Mouse (Mus musculus) heart, postnatal 0 days (tissue): ENCODE results near the gene Etfb. TPM values are rescaled to one million over a fixed set of nuclear protein-coding genes. Genes with fewer than 3 reads are reported as not detected.

Experiments used
- ATAC-seq: fragments of 200-750 bp; cut with Nextera tagmentation; 2 replicates; pipeline ENCODE4 v1.8.0; 2017; ENCODE audit warnings: low read depth, moderate number of reproducible peaks, moderate library complexity; ENCODE audit not compliant: insufficient read depth
- DNase-seq: peaks from one replicate; pipeline ENCODE4 v3.0.0-alpha.2; 2016; ENCODE audit warnings: low spot score
- H3K27ac ChIP-seq: fragments of 300-500 bp; sonication (generic); 2 replicates; pipeline ENCODE4 v1.5.1; 2014; ENCODE audit warnings: low read depth, mild to moderate bottlenecking
- H3K27me3 ChIP-seq: fragments of 300-500 bp; sonication (generic); 2 replicates; pipeline ENCODE4 v1.6.1; 2014; ENCODE audit warnings: low read length, mixed read lengths; ENCODE audit not compliant: control insufficient read depth, insufficient read depth
- H3K36me3 ChIP-seq: fragments of 300-500 bp; sonication (generic); replicated peaks from 2 replicates; pipeline ENCODE4 v1.6.1; 2014; ENCODE audit warnings: low read length, mixed read lengths; ENCODE audit not compliant: control insufficient read depth, insufficient read depth
- H3K4me1 ChIP-seq: fragments of 300-500 bp; sonication (generic); 2 replicates; pipeline ENCODE4 v1.6.1; 2014; ENCODE audit warnings: antibody characterized with exemption; ENCODE audit not compliant: control insufficient read depth, insufficient read depth
- H3K4me2 ChIP-seq: fragments of 300-500 bp; sonication (generic); 2 replicates; pipeline ENCODE4 v1.6.1; 2014; ENCODE audit warnings: low read depth, mild to moderate bottlenecking, low read length, moderate library complexity
- H3K4me3 ChIP-seq: fragments of 300-500 bp; sonication (generic); 2 replicates; pipeline ENCODE4 v1.5.1; 2014; ENCODE audit warnings: low read depth, low read length
- H3K9ac ChIP-seq: fragments of 300-500 bp; sonication (generic); replicated peaks from 2 replicates; pipeline ENCODE4 v1.6.1; 2014; ENCODE audit warnings: low read depth, low read length, mixed read lengths
- H3K9me3 ChIP-seq: fragments of 300-500 bp; sonication (generic); replicated peaks from 2 replicates; pipeline ENCODE4 v1.6.1; 2016; ENCODE audit warnings: low read length; ENCODE audit not compliant: control insufficient read depth
- CTCF ChIP-seq: IDR thresholded peaks from 2 replicates; pipeline ENCODE4 v1.5.1; 2016; ENCODE audit warnings: antibody characterized with exemption, control low read depth, low read depth
- EP300 ChIP-seq: IDR thresholded peaks from 2 replicates; pipeline ENCODE4 v1.6.1; 2016; ENCODE audit warnings: antibody characterized with exemption, low read depth
- WGBS: fragments of 180-500 bp; shearing (Covaris S2); extraction: QIAGEN DNeasy Blood & Tissue Kit; methylation state at CpG from one replicate; pipeline ENCODE4 v1.1.7; 2014; 5-methylcytosine and 5-hydroxymethylcytosine counted together
- microRNA-seq: library from miRNA; unstranded; fragments of <30 nt; microRNA quantifications from one replicate; pipeline ENCODE4, GENCODE M21; 2016
- polyA plus RNA-seq: library from polyadenylated mRNA; unstranded; fragments of >200 nt; fragmentation: Nextera tagmentation; extraction: Ambion mirVana; gene quantifications from 2 replicates; pipeline ENCODE4 v1.2.1, GENCODE M21; 2015
- total RNA-seq: library from RNA; depleted of rRNA; stranded (reverse); fragments of >200 nt; gene quantifications from 2 replicates; pipeline ENCODE4 v1.2.3, GENCODE M21; 2014; ENCODE audit warnings: low replicate concordance; rRNA removed

The Etfb gene
- total and polyA plus RNA-seq, 2 experiments from 2014 or later = 434 to 1,315 TPM

GRCm38 (mm10) chr7:43488646-43489045 lies 44.8 kb downstream of the Etfb start:
- no peak overlapping the region for H3K4me2 ChIP-seq
- ATAC-seq (no peak), DNase-seq (no peak)
- H3K4me3 ChIP-seq = no peak overlapping the region
- 30% methylated on average over 5 of the region's 5 CpGs for WGBS
- H3K9me3 ChIP-seq = no peaks in the 10 kb centered on the region
- TF ChIP-seq EP300 = no peak
- TF ChIP-seq CTCF = no peak
- no peaks in the 10 kb centered on the region for H3K4me1 ChIP-seq
- peaks cover 37% of the 10 kb centered on the region for H3K27me3 ChIP-seq
- no peak overlapping the region for H3K27ac ChIP-seq
- H3K36me3 ChIP-seq = no peaks in the 10 kb centered on the region
- no peak overlapping the region for H3K9ac ChIP-seq

- no peaks in the 10 kb centered on the region for H3K4me1 ChIP-seq
- H3K9ac ChIP-seq = no peak within 1 kb of the TSS
- no peak for DNase-seq
- no peak within 1 kb of the TSS for H3K27ac ChIP-seq
- TF ChIP-seq CTCF (no peak), EP300 (no peak)
- H3K4me2 ChIP-seq = peak within 1 kb of the TSS; percentile 57
- ATAC-seq = no peak
- H3K4me3 ChIP-seq = peak within 1 kb of the TSS; percentile 28
- under 1% methylated on average over 10 of the region's 41 CpGs for WGBS
- H3K27me3 ChIP-seq = peaks cover 37% of the 10 kb centered on the region
- no peaks in the 10 kb centered on the region for H3K36me3 ChIP-seq
- H3K9me3 ChIP-seq = no peaks in the 10 kb centered on the region
Measured at GRCm38 (mm10) chr7:43489631-43490125, 45.8 kb downstream of the Etfb start, which contains the start of gene Iglon5. Iglon5 (minus strand) TSS chr7:43490075.

- Histone ChIP-seq H3K27ac (no peak overlapping the region), H3K27me3 (peaks cover 41% of the 10 kb centered on the region), H3K36me3 (no peaks in the 10 kb centered on the region), H3K4me3 (peak overlapping the region; percentile 28), H3K4me1 (no peaks in the 10 kb centered on the region), H3K9ac (no peak overlapping the region), H3K4me2 (peak overlapping the region; percentile 57), H3K9me3 (no peaks in the 10 kb centered on the region)
- ATAC-seq (no peak), DNase-seq (no peak)
- WGBS = 6% methylated on average over 6 of the region's 13 CpGs
- no peak for TF ChIP-seq CTCF
- no peak for TF ChIP-seq EP300
Measured at GRCm38 (mm10) chr7:43490182-43490584, 46.3 kb downstream of the Etfb start.

GRCm38 (mm10) chr7:43490861-43491260 lies 47.0 kb downstream of the Etfb start:
- H3K4me1 ChIP-seq = no peaks in the 10 kb centered on the region
- 54% methylated on average over 9 of the region's 9 CpGs for WGBS
- no peaks in the 10 kb centered on the region for H3K9me3 ChIP-seq
- H3K4me3 ChIP-seq = no peak overlapping the region
- no peak overlapping the region for H3K4me2 ChIP-seq
- no peak for TF ChIP-seq CTCF
- no peak for TF ChIP-seq EP300
- ATAC-seq (no peak), DNase-seq (no peak)
- H3K36me3 ChIP-seq = no peaks in the 10 kb centered on the region
- peaks cover 42% of the 10 kb centered on the region for H3K27me3 ChIP-seq
- no peak overlapping the region for H3K9ac ChIP-seq
- no peak overlapping the region for H3K27ac ChIP-seq

- DNase-seq (peak; percentile 15), ATAC-seq (no peak; the same call in 1 of the 2 replicates)
- Histone ChIP-seq H3K4me1 (no peaks in the 10 kb centered on the region), H3K9me3 (0 out of 2 replicates have a peak, but pooled peaks cover 3% of the 10 kb centered on the region), H3K27ac (no peak overlapping the region), H3K4me2 (no peak overlapping the region), H3K27me3 (peaks cover 19% of the 10 kb centered on the region), H3K36me3 (no peaks in the 10 kb centered on the region), H3K4me3 (no peak overlapping the region), H3K9ac (no peak overlapping the region)
- peak; percentile 58 for TF ChIP-seq CTCF
- no peak for TF ChIP-seq EP300
- WGBS = 15% methylated on average over 21 of the region's 21 CpGs
Measured at GRCm38 (mm10) chr7:43495343-43496021, 51.6 kb downstream of the Etfb start.

Small RNA genes lying within 50 kb of the gene (microRNA-seq; reads per million reads assigned to microRNA genes)
- gene Mir7051 = 1.8 reads per million, percentile 2 among the genes with 10 or more reads in this experiment

Other genes starting within 250 kb of the Etfb start
- gene Zfp715, start 130.8 kb upstream of the Etfb start, total RNA-seq = 13.1 and 16.9 TPM in 2 replicates
- 8.2 and 8.3 TPM in 2 replicates for gene Zfp715, start 130.8 kb upstream of the Etfb start, polyA plus RNA-seq
- gene Siglecf, start 92.7 kb upstream of the Etfb start, total RNA-seq = 0.12 TPM in 1 of 2 replicates, not detected in the other
- gene Siglecf, start 92.7 kb upstream of the Etfb start, polyA plus RNA-seq = 0.07 and 0.12 TPM in 2 replicates
- not detected in 2 replicates for gene Siglecg, start 35.9 kb upstream of the Etfb start, total RNA-seq
- 0.04 and 0.14 TPM in 2 replicates for gene Siglecg, start 35.9 kb upstream of the Etfb start, polyA plus RNA-seq
- gene Lim2, start 16.4 kb upstream of the Etfb start, total RNA-seq = not detected in 2 replicates
- not detected in 2 replicates for gene Lim2, start 16.4 kb upstream of the Etfb start, polyA plus RNA-seq
- not detected in 2 replicates for gene Nkg7, start 7.0 kb upstream of the Etfb start, total RNA-seq
- gene Nkg7, start 7.0 kb upstream of the Etfb start, polyA plus RNA-seq = 0.18 and 0.33 TPM in 2 replicates
- gene Cldnd2, start 3.3 kb upstream of the Etfb start, total RNA-seq = not detected in 2 replicates
- not detected in 2 replicates for gene Cldnd2, start 3.3 kb upstream of the Etfb start, polyA plus RNA-seq
- gene Gm45233, start within 50 bp of the Etfb start, total RNA-seq = not detected in 2 replicates
- gene Gm45233, start within 50 bp of the Etfb start, polyA plus RNA-seq = 0.52 and 0.60 TPM in 2 replicates
- 3.9 and 17.7 TPM in 2 replicates for gene Vsig10l, start 19.1 kb downstream of the Etfb start, total RNA-seq
- gene Vsig10l, start 19.1 kb downstream of the Etfb start, polyA plus RNA-seq = 2.9 and 3.1 TPM in 2 replicates
- gene Iglon5, start 46.0 kb downstream of the Etfb start, total RNA-seq = 0.08 TPM in 1 of 2 replicates, not detected in the other
- not detected in 2 replicates for gene Iglon5, start 46.0 kb downstream of the Etfb start, polyA plus RNA-seq
- gene 4931406B18Rik, start 61.9 kb downstream of the Etfb start, total RNA-seq = not detected in 2 replicates
- not detected in 2 replicates for gene 4931406B18Rik, start 61.9 kb downstream of the Etfb start, polyA plus RNA-seq
- 0.15 and 2.3 TPM in 2 replicates for gene Cd33, start 100.3 kb downstream of the Etfb start, total RNA-seq
- gene Cd33, start 100.3 kb downstream of the Etfb start, polyA plus RNA-seq = 0.37 and 1.4 TPM in 2 replicates
- 0.19 and 0.80 TPM in 2 replicates for gene Zfp658, start 118.2 kb downstream of the Etfb start, total RNA-seq
- gene Zfp658, start 118.2 kb downstream of the Etfb start, polyA plus RNA-seq = 0.57 and 0.80 TPM in 2 replicates
- 3.6 and 7.9 TPM in 2 replicates for gene Zfp719, start 135.5 kb downstream of the Etfb start, total RNA-seq
- 3.6 and 4.0 TPM in 2 replicates for gene Zfp719, start 135.5 kb downstream of the Etfb start, polyA plus RNA-seq
- gene Zfp819, start 163.1 kb downstream of the Etfb start, total RNA-seq = not detected in 2 replicates
- not detected in 2 replicates for gene Zfp819, start 163.1 kb downstream of the Etfb start, polyA plus RNA-seq
- not detected in 2 replicates for gene Ceacam18, start 190.6 kb downstream of the Etfb start, total RNA-seq
- not detected in 2 replicates for gene Ceacam18, start 190.6 kb downstream of the Etfb start, polyA plus RNA-seq
- gene Siglece, start 216.1 kb downstream of the Etfb start, total RNA-seq = not detected in 2 replicates
- 0.41 and 0.56 TPM in 2 replicates for gene Siglece, start 216.1 kb downstream of the Etfb start, polyA plus RNA-seq
- gene Ctu1, start 227.9 kb downstream of the Etfb start, total RNA-seq = 6.3 and 7.9 TPM in 2 replicates
- gene Ctu1, start 227.9 kb downstream of the Etfb start, polyA plus RNA-seq = 3.6 and 3.9 TPM in 2 replicates
- not detected in 2 replicates for gene Klk14, start 246.3 kb downstream of the Etfb start, total RNA-seq
- not detected in 2 replicates for gene Klk14, start 246.3 kb downstream of the Etfb start, polyA plus RNA-seq